Mouse (Mus musculus): ENCODE data around the gene Rnf144b.

DNA sequence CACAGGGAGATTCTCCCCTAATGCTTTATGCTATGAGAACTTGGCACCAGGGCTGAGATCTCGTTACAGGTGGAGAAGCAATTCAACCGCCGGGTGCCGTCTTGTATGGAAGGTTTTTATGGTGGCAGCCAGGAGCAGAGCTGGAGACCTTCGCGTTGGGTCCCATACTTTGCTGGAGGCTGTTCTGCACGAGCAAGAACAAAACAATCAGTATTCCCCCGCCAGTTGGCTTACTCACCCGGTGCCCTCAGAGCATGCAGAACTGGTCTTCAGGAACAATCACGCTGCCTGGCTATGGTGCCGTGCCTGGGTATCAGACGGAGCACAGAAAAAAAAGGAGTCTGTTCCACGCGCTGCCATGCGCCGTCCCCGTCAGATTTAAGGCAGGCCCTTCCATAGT lies 115.7 kb downstream of the Rnf144b start:
- no peak for TF ChIP-seq POLR2A (IDR thresholded peaks at IDR 0.05; ENCODE audit: control insufficient read depth, extremely low read depth, insufficient read depth, low read length, poor library complexity)
- no peak for TF ChIP-seq CTCF (IDR thresholded peaks at IDR 0.05; ENCODE audit: borderline replicate concordance, control insufficient read depth, extremely low read depth, insufficient read depth, low read length, poor library complexity)

Data from thymus, adult 2 months (tissue).